Mouse (Mus musculus) testis, postnatal 14 days (tissue): Measurements from ENCODE around the gene Tescl.

Source experiments
- DNase-seq: peaks from one replicate; pipeline ENCODE4 v3.0.0; 2021; ENCODE audit warnings: low spot score

Tescl gene

GRCm38 (mm10) chr7:24333304-24333986, at the start of gene Tescl:
Tescl (minus strand) TSS chr7:24333936.
- DNase-seq = peak; percentile 35

- no peak for DNase-seq
Measured at GRCm38 (mm10) chr7:24382730-24383372, 49.1 kb upstream of the Tescl start.

- no peak for DNase-seq
Measured at GRCm38 (mm10) chr7:24380370-24380769, 46.6 kb upstream of the Tescl start.

GRCm38 (mm10) chr7:24379934-24380333, 46.2 kb upstream of the Tescl start:
- DNase-seq = no peak

- no peak for DNase-seq
Measured at GRCm38 (mm10) chr7:24378049-24378701, 44.4 kb upstream of the Tescl start.

- DNase-seq = peak; percentile 65
Measured at GRCm38 (mm10) chr7:24377091-24377865, 43.5 kb upstream of the Tescl start.

GRCm38 (mm10) chr7:24376456-24376855, 42.7 kb upstream of the Tescl start:
- no peak for DNase-seq

GRCm38 (mm10) chr7:24373538-24374379, 40.0 kb upstream of the Tescl start:
- no peak for DNase-seq

GRCm38 (mm10) chr7:24372786-24373185, 39.0 kb upstream of the Tescl start:
- no peak for DNase-seq

GRCm38 (mm10) chr7:24372300-24372699, 38.6 kb upstream of the Tescl start:
- DNase-seq = no peak

GRCm38 (mm10) chr7:24371809-24372145, 38.0 kb upstream of the Tescl start:
- no peak for DNase-seq

- DNase-seq = no peak
Measured at GRCm38 (mm10) chr7:24371012-24371808, 37.5 kb upstream of the Tescl start.

- DNase-seq = no peak
Measured at GRCm38 (mm10) chr7:24369731-24370541, 36.2 kb upstream of the Tescl start, which contains the start of gene Kcnn4. Kcnn4 (plus strand) TSS chr7:24370263.

GRCm38 (mm10) chr7:24368946-24369345, 35.2 kb upstream of the Tescl start:
- no peak for DNase-seq

- DNase-seq = no peak
Measured at GRCm38 (mm10) chr7:24368226-24368625, 34.5 kb upstream of the Tescl start.

- DNase-seq = no peak
Measured at GRCm38 (mm10) chr7:24366716-24367632, 33.2 kb upstream of the Tescl start.

GRCm38 (mm10) chr7:24365258-24366014, 31.7 kb upstream of the Tescl start:
- no peak for DNase-seq

- peak; percentile 70 for DNase-seq
Measured at GRCm38 (mm10) chr7:24364827-24365226, 31.1 kb upstream of the Tescl start.
